Mouse (Mus musculus) limb, embryonic 12.5 days (tissue): ENCODE results near the gene Cxcl10. TPM values are rescaled to one million over a fixed set of nuclear protein-coding genes. Genes with fewer than 3 reads are reported as not detected.
"Not testable (repeated sequence)": the region's sequence is repeated elsewhere in the genome, so short reads cannot be mapped to it uniquely, and the experiment has no call there.

Source experiments
- ATAC-seq: fragments of 200-750 bp; cut with Nextera tagmentation; 2 replicates; pipeline ENCODE4 v1.8.0; 2017; ENCODE audit warnings: low read depth, moderate TSS enrichment; ENCODE audit not compliant: insufficient number of reproducible peaks, insufficient read depth, low FRiP score, low TSS enrichment
- H3K27ac ChIP-seq: fragments of 300-500 bp; sonication (generic); 2 replicates; pipeline ENCODE4 v1.5.1; 2016; ENCODE audit warnings: mild to moderate bottlenecking, moderate library complexity
- H3K27me3 ChIP-seq: fragments of 300-500 bp; sonication (generic); 2 replicates; pipeline ENCODE4 v1.6.1; 2016; ENCODE audit warnings: mild to moderate bottlenecking, moderate library complexity
- H3K36me3 ChIP-seq: fragments of 300-500 bp; sonication (generic); 2 replicates; pipeline ENCODE4 v1.6.1; 2016; ENCODE audit warnings: mild to moderate bottlenecking, moderate library complexity
- H3K4me1 ChIP-seq: fragments of 300-500 bp; sonication (generic); replicated peaks from 2 replicates; pipeline ENCODE4 v1.6.1; 2016
- H3K4me2 ChIP-seq: fragments of 300-500 bp; sonication (generic); 2 replicates; pipeline ENCODE4 v1.6.1; 2016; ENCODE audit warnings: mild to moderate bottlenecking, moderate library complexity
- H3K4me3 ChIP-seq: fragments of 300-500 bp; sonication (generic); replicated peaks from 2 replicates; pipeline ENCODE4 v1.5.1; 2016; ENCODE audit warnings: mild to moderate bottlenecking
- H3K9ac ChIP-seq: fragments of 300-500 bp; sonication (generic); replicated peaks from 2 replicates; pipeline ENCODE4 v1.6.1; 2016; ENCODE audit warnings: mild to moderate bottlenecking, moderate library complexity
- H3K9me3 ChIP-seq: fragments of 300-500 bp; sonication (generic); 2 replicates; pipeline ENCODE4 v1.6.1; 2016; ENCODE audit warnings: mild to moderate bottlenecking, moderate library complexity
- WGBS: fragments of 180-500 bp; shearing (Covaris S2); methylation state at CpG from one replicate; pipeline ENCODE4 v1.1.7; 2016; 5-methylcytosine and 5-hydroxymethylcytosine counted together
- polyA plus RNA-seq: library from polyadenylated mRNA; unstranded; fragments of >200 nt; fragmentation: Nextera tagmentation; extraction: Ambion mirVana; gene quantifications from 2 replicates; pipeline ENCODE4 v1.2.1, GENCODE M21; 2016

Gene Cxcl10
- polyA plus RNA-seq, 1 experiment from 2014 or later = 0.29 TPM

DNA sequence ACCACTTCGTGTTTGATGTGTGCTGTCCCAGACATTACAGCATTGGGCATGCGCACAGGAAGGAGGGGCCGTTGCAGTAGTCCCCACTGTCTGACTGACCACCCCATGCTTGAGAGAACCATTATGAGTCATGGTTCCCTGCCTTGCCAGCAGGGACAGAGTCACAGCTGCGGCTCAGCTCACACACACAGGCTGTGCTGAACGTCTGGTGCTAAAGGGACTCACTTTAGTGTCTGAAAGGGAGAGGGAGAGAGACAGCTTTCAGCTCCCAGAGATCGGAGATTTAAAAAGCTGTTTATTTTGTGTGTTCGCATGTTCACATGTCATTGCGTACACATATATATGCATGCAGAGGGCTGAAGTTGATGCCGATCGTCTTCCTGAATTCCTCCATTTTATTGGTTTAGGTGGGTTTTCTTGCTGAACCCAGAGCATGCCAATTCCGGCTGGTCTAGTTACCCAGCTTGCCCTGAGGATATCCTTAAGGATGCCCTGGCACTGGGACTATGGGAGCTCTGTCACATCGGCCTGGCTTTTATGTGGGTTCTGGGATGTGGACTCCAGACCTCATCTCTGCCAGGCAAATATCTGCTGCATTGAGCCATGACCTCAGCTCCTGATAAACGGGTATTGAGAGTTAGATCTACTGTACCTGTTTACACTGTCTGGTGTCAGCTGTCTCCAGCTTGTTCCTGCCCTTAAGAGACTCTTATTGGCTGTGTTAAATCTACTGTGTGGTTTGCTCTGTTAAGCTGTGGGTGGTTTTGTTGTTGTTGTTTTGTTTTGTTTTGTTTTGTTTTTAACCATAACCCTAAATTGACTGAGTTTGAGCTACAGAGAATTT is 20.7 kb upstream of the Cxcl10 start:
- H3K9me3 ChIP-seq = no peaks in the 10 kb centered on the region
- H3K4me3 ChIP-seq = no peak overlapping the region
- H3K9ac ChIP-seq = no peak overlapping the region
- H3K4me2 ChIP-seq = no peak overlapping the region
- H3K4me1 ChIP-seq = peaks cover 9% of the 10 kb centered on the region; the same call in 1 of the 2 replicates
- 0 out of 2 replicates have a peak, but pooled peaks cover 4% of the 10 kb centered on the region for H3K27me3 ChIP-seq
- WGBS = 68% methylated on average over 13 of the region's 13 CpGs
- no peaks in the 10 kb centered on the region for H3K36me3 ChIP-seq
- no peak overlapping the region for H3K27ac ChIP-seq
- no peak for ATAC-seq

DNA sequence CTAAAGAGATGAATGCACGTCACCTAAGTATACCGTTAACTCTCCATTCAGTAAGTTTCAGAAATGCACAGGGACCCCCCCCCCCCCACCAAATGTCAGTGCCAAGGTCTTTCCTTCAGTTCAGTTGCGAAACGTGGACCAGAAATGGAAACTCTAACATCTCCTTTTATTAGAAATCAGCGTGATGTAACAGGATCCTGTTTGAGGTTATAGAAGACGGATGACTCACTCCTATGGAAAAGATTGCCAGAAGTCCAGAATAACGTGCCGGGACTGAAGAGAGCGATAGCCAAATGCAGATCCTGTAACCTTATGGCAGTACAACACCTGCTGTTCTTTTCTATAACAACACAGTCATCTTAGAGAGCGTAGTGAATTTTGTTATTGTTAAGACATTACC is 19.7 kb upstream of the Cxcl10 start:
- Histone ChIP-seq H3K27me3 (0 out of 2 replicates have a peak, but pooled peaks cover 4% of the 10 kb centered on the region), H3K4me3 (no peak overlapping the region), H3K9ac (no peak overlapping the region), H3K4me1 (peaks cover 9% of the 10 kb centered on the region; the same call in 1 of the 2 replicates), H3K9me3 (no peaks in the 10 kb centered on the region), H3K4me2 (no peak overlapping the region), H3K36me3 (no peaks in the 10 kb centered on the region), H3K27ac (no peak overlapping the region)
- no peak for ATAC-seq
- 76% methylated on average over 10 of the region's 10 CpGs for WGBS

GRCm38 (mm10) chr5:92366565-92366964 is 17.9 kb upstream of the Cxcl10 start:
- no peak overlapping the region for H3K27ac ChIP-seq
- WGBS = 73% methylated on average over 6 of the region's 6 CpGs
- H3K9ac ChIP-seq = no peak overlapping the region
- H3K4me2 ChIP-seq = no peak overlapping the region
- peaks cover 7% of the 10 kb centered on the region; the same call in 1 of the 2 replicates for H3K4me1 ChIP-seq
- no peaks in the 10 kb centered on the region for H3K36me3 ChIP-seq
- H3K9me3 ChIP-seq = no peaks in the 10 kb centered on the region
- H3K27me3 ChIP-seq = 0 out of 2 replicates have a peak, but pooled peaks cover 4% of the 10 kb centered on the region
- H3K4me3 ChIP-seq = no peak overlapping the region
- ATAC-seq = no peak

DNA sequence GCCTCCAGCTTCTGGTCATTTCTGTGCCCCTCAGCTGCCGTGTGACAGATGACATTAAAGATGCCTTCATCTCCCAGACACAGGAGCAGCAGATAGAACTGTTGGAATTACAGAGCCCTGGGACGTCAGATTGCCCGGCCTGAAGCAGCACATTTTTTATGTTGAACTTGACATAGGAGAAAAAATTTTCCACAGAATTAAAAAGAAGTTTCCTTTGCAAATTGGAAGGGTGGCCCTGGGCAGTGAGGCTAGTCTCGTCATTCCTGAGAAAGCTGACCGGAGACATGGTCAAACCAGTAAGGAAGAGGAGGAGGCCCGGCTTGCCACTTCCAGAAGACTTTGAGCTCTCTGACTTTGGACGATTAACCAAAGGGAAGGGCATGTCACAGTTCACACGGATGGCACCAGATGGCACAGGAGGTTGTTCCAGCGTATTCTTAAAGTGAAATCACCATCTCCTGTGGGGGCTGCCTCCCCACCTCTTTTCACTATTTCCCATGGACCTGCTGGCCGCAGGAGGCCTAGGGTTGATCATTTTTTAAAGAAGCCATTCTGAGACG is 16.5 kb upstream of the Cxcl10 start:
- Histone ChIP-seq H3K4me3 (no peak overlapping the region), H3K36me3 (no peaks in the 10 kb centered on the region), H3K27me3 (0 out of 2 replicates have a peak, but pooled peaks cover 4% of the 10 kb centered on the region), H3K27ac (no peak overlapping the region), H3K4me2 (no peak overlapping the region), H3K9me3 (no peaks in the 10 kb centered on the region), H3K4me1 (peaks cover 7% of the 10 kb centered on the region; the same call in 1 of the 2 replicates), H3K9ac (no peak overlapping the region)
- WGBS = 77% methylated on average over 11 of the region's 11 CpGs
- no peak for ATAC-seq

DNA sequence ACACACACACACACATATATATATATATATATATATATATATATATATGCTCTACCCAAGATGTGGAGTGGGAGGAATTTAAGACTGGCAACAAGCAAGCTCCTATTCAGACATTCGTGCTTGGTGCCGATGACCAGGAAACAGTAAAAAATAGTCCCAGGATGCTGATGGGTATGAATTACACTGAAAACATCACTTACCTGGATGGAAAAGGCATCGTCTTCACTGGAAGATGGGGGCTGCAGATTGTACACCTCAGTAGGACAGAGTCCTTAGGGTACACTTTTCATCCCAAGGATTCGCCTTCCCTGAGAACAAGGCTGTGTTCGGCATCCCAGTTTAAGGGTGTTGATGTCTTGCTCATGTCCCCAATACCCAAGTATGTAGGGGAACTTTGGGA is 15.3 kb upstream of the Cxcl10 start:
- Histone ChIP-seq H3K9me3 (no peaks in the 10 kb centered on the region), H3K27ac (no peak overlapping the region), H3K4me3 (no peak overlapping the region), H3K27me3 (0 out of 2 replicates have a peak, but pooled peaks cover 4% of the 10 kb centered on the region), H3K36me3 (no peaks in the 10 kb centered on the region), H3K4me2 (no peak overlapping the region), H3K4me1 (peaks cover 2% of the 10 kb centered on the region; the same call in 1 of the 2 replicates), H3K9ac (no peak overlapping the region)
- no peak for ATAC-seq
- 91% methylated on average over 5 of the region's 5 CpGs for WGBS

- Histone ChIP-seq H3K27ac (no peak overlapping the region), H3K36me3 (no peaks in the 10 kb centered on the region), H3K4me2 (no peak overlapping the region), H3K4me1 (no peaks in the 10 kb centered on the region), H3K9ac (no peak overlapping the region), H3K9me3 (no peaks in the 10 kb centered on the region), H3K27me3 (0 out of 2 replicates have a peak, but pooled peaks cover 4% of the 10 kb centered on the region), H3K4me3 (no peak overlapping the region)
- WGBS = 11% methylated on average over 4 of the region's 4 CpGs
- no peak for ATAC-seq
These were observed 14.5 kb upstream of the Cxcl10 start for GRCm38 (mm10) chr5:92363179-92363578.

DNA sequence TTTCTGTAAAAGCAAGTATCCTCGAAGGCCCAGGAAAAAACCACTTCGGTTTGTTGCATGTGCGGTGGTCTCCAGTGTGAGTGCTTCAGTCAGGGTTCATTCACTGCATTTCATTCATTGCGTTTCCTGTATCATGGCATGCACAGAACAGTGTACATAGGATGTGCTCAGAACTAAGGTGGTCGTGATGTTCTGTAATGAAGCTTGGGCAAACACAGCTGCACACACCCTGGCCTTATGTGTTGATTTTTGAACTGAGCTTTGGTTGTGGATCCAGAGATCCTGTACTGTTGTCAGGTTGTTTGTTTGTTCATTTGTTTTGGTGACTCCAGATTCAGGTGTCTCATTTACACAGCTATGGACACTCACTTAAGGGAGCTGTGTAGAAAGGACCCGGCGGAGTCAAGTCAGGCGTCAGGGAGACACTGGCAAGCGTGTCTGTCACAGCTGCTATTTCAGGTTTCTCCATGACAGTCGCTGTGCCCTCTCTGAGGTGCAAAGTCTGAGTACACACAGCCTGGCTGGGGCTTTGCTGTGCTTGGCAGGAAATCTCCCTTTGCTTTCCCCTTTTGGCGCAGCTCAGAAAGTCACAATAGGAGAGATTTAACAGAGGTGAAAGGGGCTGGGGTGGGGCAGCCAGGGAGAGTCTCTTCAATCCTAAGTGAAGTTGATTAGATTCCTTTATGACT is 10.2 kb upstream of the Cxcl10 start:
- H3K9ac ChIP-seq = no peak overlapping the region
- H3K27me3 ChIP-seq = no peaks in the 10 kb centered on the region
- no peak overlapping the region for H3K4me3 ChIP-seq
- no peaks in the 10 kb centered on the region for H3K4me1 ChIP-seq
- no peak for ATAC-seq
- 84% methylated on average over 11 of the region's 11 CpGs for WGBS
- H3K36me3 ChIP-seq = no peaks in the 10 kb centered on the region
- H3K4me2 ChIP-seq = no peak overlapping the region
- H3K9me3 ChIP-seq = no peaks in the 10 kb centered on the region
- no peak overlapping the region for H3K27ac ChIP-seq

GRCm38 (mm10) chr5:92358033-92358432 is 9.3 kb upstream of the Cxcl10 start:
- Histone ChIP-seq H3K9ac (no peak overlapping the region), H3K27ac (no peak overlapping the region), H3K9me3 (no peaks in the 10 kb centered on the region), H3K4me2 (no peak overlapping the region), H3K36me3 (no peaks in the 10 kb centered on the region), H3K4me3 (no peak overlapping the region), H3K4me1 (no peaks in the 10 kb centered on the region), H3K27me3 (no peaks in the 10 kb centered on the region)
- 27% methylated on average over 12 of the region's 12 CpGs for WGBS
- peak; percentile 56; the same call in 1 of the 2 replicates for ATAC-seq

DNA sequence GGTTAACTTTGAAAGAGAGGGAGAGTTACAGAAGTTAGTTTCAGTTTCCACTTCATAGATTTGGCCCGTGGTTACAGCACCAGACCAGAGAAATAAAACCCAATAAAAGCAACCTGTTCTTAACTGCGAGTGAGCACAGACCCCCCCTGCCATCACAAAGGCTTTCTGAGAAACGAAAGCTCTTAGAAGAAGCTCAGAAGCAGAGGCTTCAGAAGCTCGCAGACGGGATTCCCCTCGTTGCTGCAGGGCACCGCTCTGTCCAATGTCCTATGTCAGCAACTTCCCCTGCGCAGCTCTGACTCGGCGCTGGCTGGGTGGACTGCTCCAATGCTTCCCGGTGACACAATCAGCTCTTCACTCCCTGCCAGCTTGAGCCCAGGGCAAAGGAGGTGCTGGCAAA is 4.8 kb upstream of the Cxcl10 start:
- H3K9ac ChIP-seq = no peak overlapping the region
- no peaks in the 10 kb centered on the region for H3K36me3 ChIP-seq
- H3K9me3 ChIP-seq = no peaks in the 10 kb centered on the region
- peaks cover 4% of the 10 kb centered on the region; the same call in 1 of the 2 replicates for H3K4me1 ChIP-seq
- H3K4me2 ChIP-seq = peak overlapping the region; percentile 32; the same call in 1 of the 2 replicates
- no peaks in the 10 kb centered on the region for H3K27me3 ChIP-seq
- no peak for ATAC-seq
- H3K4me3 ChIP-seq = peak overlapping the region; percentile 22; the same call in 1 of the 2 replicates
- 41% methylated on average over 11 of the region's 11 CpGs for WGBS
- H3K27ac ChIP-seq = no peak overlapping the region

- H3K27me3 ChIP-seq, ATAC-seq, H3K4me1 ChIP-seq, H3K36me3 ChIP-seq, H3K4me2 ChIP-seq, H3K9me3 ChIP-seq, H3K4me3 ChIP-seq, H3K27ac ChIP-seq, H3K9ac ChIP-seq: not testable (repeated sequence)
- 71% methylated on average over 4 of the region's 4 CpGs for WGBS
These were observed 4.0 kb upstream of the Cxcl10 start for GRCm38 (mm10) chr5:92352716-92353115.

GRCm38 (mm10) chr5:92349731-92350130 is 1.0 kb upstream of the Cxcl10 start:
- H3K36me3 ChIP-seq = no peaks in the 10 kb centered on the region
- peaks cover 14% of the 10 kb centered on the region; the same call in 1 of the 2 replicates for H3K27me3 ChIP-seq
- H3K4me2 ChIP-seq = no peak overlapping the region
- ATAC-seq = no peak
- H3K4me1 ChIP-seq = peaks cover 4% of the 10 kb centered on the region; the same call in 1 of the 2 replicates
- no peak overlapping the region for H3K9ac ChIP-seq
- 86% methylated on average over 7 of the region's 7 CpGs for WGBS
- no peak overlapping the region for H3K4me3 ChIP-seq
- no peaks in the 10 kb centered on the region for H3K9me3 ChIP-seq
- H3K27ac ChIP-seq = no peak overlapping the region
